Mouse (Mus musculus) adrenal gland, postnatal 25 days (tissue): ENCODE data around the gene Kin. TPM values are rescaled to one million over a fixed set of nuclear protein-coding genes. Genes with fewer than 3 reads are reported as not detected.

Experiments used
- DNase-seq: peaks from one replicate; pipeline ENCODE4 v3.0.0; 2021; ENCODE audit warnings: mixed read lengths
- total RNA-seq: library from RNA; stranded (reverse); gene quantifications from 2 replicates; pipeline ENCODE4 v1.2.3, GENCODE M21; 2021

The Kin gene
- total RNA-seq, 1 experiment from 2014 or later: 27.2 TPM

GRCm38 (mm10) chr2:10108535-10109189 lies 28.3 kb downstream of the Kin start:
- no peak for DNase-seq

- no peak for DNase-seq
Measured at GRCm38 (mm10) chr2:10118751-10119150, 38.4 kb downstream of the Kin start.

GRCm38 (mm10) chr2:10119276-10119675 lies 38.9 kb downstream of the Kin start:
- DNase-seq: no peak

- peak; percentile 15 for DNase-seq
Measured at GRCm38 (mm10) chr2:10121826-10122225, 41.4 kb downstream of the Kin start.

- DNase-seq: no peak
Measured at GRCm38 (mm10) chr2:10126122-10126521, 45.7 kb downstream of the Kin start.

GRCm38 (mm10) chr2:10127471-10127870 lies 47.1 kb downstream of the Kin start:
- no peak for DNase-seq

- DNase-seq: no peak
Measured at GRCm38 (mm10) chr2:10128571-10128970, 48.2 kb downstream of the Kin start.

- DNase-seq: no peak
Measured at GRCm38 (mm10) chr2:10130341-10130990, 50.1 kb downstream of the Kin start.

GRCm38 (mm10) chr2:10131296-10131695 lies 50.9 kb downstream of the Kin start, which contains the start of gene Itih2:
Gene Itih2, minus strand, starts transcription at chr2:10131396.
- DNase-seq: no peak

- DNase-seq: no peak
Measured at GRCm38 (mm10) chr2:10132128-10132527, 51.7 kb downstream of the Kin start.

- no peak for DNase-seq
Measured at GRCm38 (mm10) chr2:10133941-10134340, 53.5 kb downstream of the Kin start.

GRCm38 (mm10) chr2:10137320-10137719 lies 56.9 kb downstream of the Kin start:
- DNase-seq: no peak

GRCm38 (mm10) chr2:10140456-10140855 lies 60.1 kb downstream of the Kin start:
- DNase-seq: no peak

Other genes starting within 250 kb of the Kin start
- gene 4930412O13Rik, start 199.3 kb upstream of the Kin start, total RNA-seq: 2.5 and 2.6 TPM in 2 replicates
- gene 9230102O04Rik, start 191.1 kb upstream of the Kin start, total RNA-seq: not detected in 2 replicates
- gene Gata3, start 190.6 kb upstream of the Kin start, total RNA-seq: 17.2 and 25.5 TPM in 2 replicates
- gene Taf3, start 32.0 kb upstream of the Kin start, total RNA-seq: 11.1 and 14.4 TPM in 2 replicates
- 451 and 465 TPM in 2 replicates for gene Atp5c1, start 83 bp upstream of the Kin start, total RNA-seq
- gene Itih2, start 50.8 kb downstream of the Kin start, total RNA-seq: 9.9 and 12.2 TPM in 2 replicates
- gene Itih5, start 73.0 kb downstream of the Kin start, total RNA-seq: 17.5 and 20.5 TPM in 2 replicates